Mouse (Mus musculus) heart, embryonic 10.5 days (tissue): ENCODE results near the gene Itga8. TPM values are rescaled to one million over a fixed set of nuclear protein-coding genes. Genes with fewer than 3 reads are reported as not detected.
A peak's percentile ranks its signal among the peaks of the same experiment; 100 is the strongest.

Experiments
- DNase-seq: peaks from one replicate; pipeline ENCODE4 v3.0.0-alpha.2; 2017; ENCODE audit warnings: low spot score
- H3K27ac ChIP-seq: fragments of 300-500 bp; sonication (generic); 2 replicates; pipeline ENCODE4 v1.5.1; 2016; ENCODE audit warnings: mild to moderate bottlenecking
- H3K27me3 ChIP-seq: fragments of 300-500 bp; sonication (generic); 2 replicates; pipeline ENCODE4 v1.6.1; 2016; ENCODE audit warnings: mild to moderate bottlenecking; ENCODE audit not compliant: poor library complexity, insufficient read depth, severe bottlenecking
- H3K36me3 ChIP-seq: fragments of 300-500 bp; sonication (generic); 2 replicates; pipeline ENCODE4 v1.6.1; 2016; ENCODE audit warnings: mild to moderate bottlenecking, moderate library complexity
- H3K4me1 ChIP-seq: fragments of 300-500 bp; sonication (generic); 2 replicates; pipeline ENCODE4 v1.6.1; 2016; ENCODE audit warnings: mild to moderate bottlenecking
- H3K4me3 ChIP-seq: fragments of 300-500 bp; sonication (generic); 2 replicates; pipeline ENCODE4 v1.5.1; 2016; ENCODE audit warnings: mild to moderate bottlenecking, moderate library complexity
- H3K9me3 ChIP-seq: fragments of 300-500 bp; sonication (generic); 2 replicates; pipeline ENCODE4 v1.6.1; 2016; ENCODE audit warnings: mild to moderate bottlenecking, moderate library complexity
- WGBS: fragments of 180-500 bp; shearing (Covaris S2); methylation state at CpG from one replicate; pipeline ENCODE4 v1.1.7; 2016; 5-methylcytosine and 5-hydroxymethylcytosine counted together
- polyA plus RNA-seq: library from polyadenylated mRNA; unstranded; fragments of >200 nt; fragmentation: Nextera tagmentation; extraction: Ambion mirVana; gene quantifications from 2 replicates; pipeline ENCODE4 v1.2.1, GENCODE M21; 2016

The Itga8 gene
- polyA plus RNA-seq, 1 experiment from 2014 or later = 9.3 TPM

GRCm38 (mm10) chr2:12170221-12170620 is 131.5 kb downstream of the Itga8 start:
- H3K4me1 ChIP-seq = no peaks in the 10 kb centered on the region; the same call in 1 of the 2 replicates
- H3K4me3 ChIP-seq = no peak overlapping the region
- no peak overlapping the region for H3K27ac ChIP-seq
- no peak for DNase-seq
- no peaks in the 10 kb centered on the region for H3K27me3 ChIP-seq
- H3K9me3 ChIP-seq = no peaks in the 10 kb centered on the region
- H3K36me3 ChIP-seq = no peaks in the 10 kb centered on the region

GRCm38 (mm10) chr2:12160486-12160885 is 141.2 kb downstream of the Itga8 start:
- Histone ChIP-seq H3K9me3 (no peaks in the 10 kb centered on the region), H3K27me3 (no peaks in the 10 kb centered on the region), H3K36me3 (no peaks in the 10 kb centered on the region), H3K4me3 (no peak overlapping the region), H3K27ac (no peak overlapping the region), H3K4me1 (no peaks in the 10 kb centered on the region)
- DNase-seq = no peak
- WGBS = 85% methylated on average over 3 of the region's 3 CpGs

GRCm38 (mm10) chr2:12157001-12157400 is 144.7 kb downstream of the Itga8 start:
- H3K4me1 ChIP-seq = no peaks in the 10 kb centered on the region
- no peak overlapping the region for H3K4me3 ChIP-seq
- H3K27ac ChIP-seq = no peak overlapping the region
- WGBS = 53% methylated on average over 1 of the region's 1 CpGs
- H3K27me3 ChIP-seq = no peaks in the 10 kb centered on the region
- no peaks in the 10 kb centered on the region for H3K36me3 ChIP-seq
- no peak for DNase-seq
- no peaks in the 10 kb centered on the region for H3K9me3 ChIP-seq

GRCm38 (mm10) chr2:12156401-12156800 is 145.3 kb downstream of the Itga8 start:
- DNase-seq = no peak
- H3K4me1 ChIP-seq = no peaks in the 10 kb centered on the region
- WGBS = 62% methylated on average over 3 of the region's 3 CpGs

GRCm38 (mm10) chr2:12154676-12155075 is 147.0 kb downstream of the Itga8 start:
- Histone ChIP-seq H3K4me3 (no peak overlapping the region), H3K9me3 (no peaks in the 10 kb centered on the region), H3K27ac (no peak overlapping the region), H3K27me3 (no peaks in the 10 kb centered on the region), H3K36me3 (no peaks in the 10 kb centered on the region), H3K4me1 (no peaks in the 10 kb centered on the region)
- 74% methylated on average over 6 of the region's 6 CpGs for WGBS
- DNase-seq = peak; percentile 58

More at GRCm38 (mm10) chr2:12156401-12156800, 145.3 kb downstream of the Itga8 start:
- H3K4me3 ChIP-seq = no peak overlapping the region
- H3K36me3 ChIP-seq = no peaks in the 10 kb centered on the region
- H3K27me3 ChIP-seq = no peaks in the 10 kb centered on the region
- H3K27ac ChIP-seq = no peak overlapping the region
- no peaks in the 10 kb centered on the region for H3K9me3 ChIP-seq

- DNase-seq = peak; percentile 31
- Histone ChIP-seq H3K27ac (no peak overlapping the region), H3K4me3 (no peak overlapping the region), H3K9me3 (no peaks in the 10 kb centered on the region), H3K4me1 (no peaks in the 10 kb centered on the region), H3K27me3 (no peaks in the 10 kb centered on the region), H3K36me3 (no peaks in the 10 kb centered on the region)
- 82% methylated on average over 1 of the region's 1 CpGs for WGBS
These were observed 148.2 kb downstream of the Itga8 start for GRCm38 (mm10) chr2:12153551-12153950.

GRCm38 (mm10) chr2:12147902-12148301 is 153.8 kb downstream of the Itga8 start:
- no peaks in the 10 kb centered on the region for H3K9me3 ChIP-seq
- H3K27me3 ChIP-seq = no peaks in the 10 kb centered on the region
- whole genome bisulfite sequencing = 72% methylated on average over 2 of the region's 2 CpGs
- no peak for DNase-seq
- H3K36me3 ChIP-seq = no peaks in the 10 kb centered on the region
- no peak overlapping the region for H3K4me3 ChIP-seq
- H3K27ac ChIP-seq = no peak overlapping the region
- H3K4me1 ChIP-seq = no peaks in the 10 kb centered on the region

- Histone ChIP-seq H3K4me1 (no peaks in the 10 kb centered on the region), H3K27ac (no peak overlapping the region), H3K36me3 (no peaks in the 10 kb centered on the region), H3K9me3 (no peaks in the 10 kb centered on the region), H3K27me3 (no peaks in the 10 kb centered on the region), H3K4me3 (no peak overlapping the region)
- DNase-seq = no peak
- WGBS = 62% methylated on average over 2 of the region's 2 CpGs
These were observed 155.1 kb downstream of the Itga8 start for GRCm38 (mm10) chr2:12146612-12147011.

- Histone ChIP-seq H3K27me3 (no peaks in the 10 kb centered on the region), H3K36me3 (no peaks in the 10 kb centered on the region), H3K4me1 (no peaks in the 10 kb centered on the region), H3K9me3 (no peaks in the 10 kb centered on the region), H3K4me3 (no peak overlapping the region), H3K27ac (no peak overlapping the region)
- DNase-seq = no peak
- WGBS = 74% methylated on average over 5 of the region's 5 CpGs
These were observed 162.9 kb downstream of the Itga8 start for GRCm38 (mm10) chr2:12138765-12139368.

- Histone ChIP-seq H3K4me3 (no peak overlapping the region), H3K27me3 (no peaks in the 10 kb centered on the region), H3K4me1 (no peaks in the 10 kb centered on the region), H3K36me3 (no peaks in the 10 kb centered on the region), H3K9me3 (no peaks in the 10 kb centered on the region), H3K27ac (no peak overlapping the region)
- no peak for DNase-seq
These were observed 175.1 kb downstream of the Itga8 start for GRCm38 (mm10) chr2:12126580-12126979.

- no peaks in the 10 kb centered on the region for H3K36me3 ChIP-seq
- 84% methylated on average over 2 of the region's 2 CpGs for WGBS
- H3K4me1 ChIP-seq = no peaks in the 10 kb centered on the region
- H3K4me3 ChIP-seq = no peak overlapping the region
- no peaks in the 10 kb centered on the region for H3K27me3 ChIP-seq
- H3K27ac ChIP-seq = no peak overlapping the region
- DNase-seq = no peak
- H3K9me3 ChIP-seq = no peaks in the 10 kb centered on the region
These were observed 186.2 kb downstream of the Itga8 start for GRCm38 (mm10) chr2:12115479-12115878.

- Histone ChIP-seq H3K27me3 (no peaks in the 10 kb centered on the region), H3K4me3 (no peak overlapping the region), H3K36me3 (no peaks in the 10 kb centered on the region), H3K27ac (no peak overlapping the region), H3K4me1 (no peaks in the 10 kb centered on the region), H3K9me3 (no peaks in the 10 kb centered on the region)
- WGBS = 84% methylated on average over 3 of the region's 3 CpGs
- no peak for DNase-seq
These were observed 192.4 kb downstream of the Itga8 start for GRCm38 (mm10) chr2:12109306-12109705.

GRCm38 (mm10) chr2:12108306-12108705 is 193.4 kb downstream of the Itga8 start:
- no peak for DNase-seq
- no peaks in the 10 kb centered on the region for H3K4me1 ChIP-seq
- no peak overlapping the region for H3K4me3 ChIP-seq
- H3K27me3 ChIP-seq = no peaks in the 10 kb centered on the region
- WGBS = 88% methylated on average over 2 of the region's 2 CpGs
- no peak overlapping the region for H3K27ac ChIP-seq
- H3K36me3 ChIP-seq = no peaks in the 10 kb centered on the region
- H3K9me3 ChIP-seq = no peaks in the 10 kb centered on the region

- H3K9me3 ChIP-seq = no peaks in the 10 kb centered on the region
- DNase-seq = no peak
- no peaks in the 10 kb centered on the region for H3K36me3 ChIP-seq
- no peak overlapping the region for H3K27ac ChIP-seq
- 67% methylated on average over 2 of the region's 2 CpGs for WGBS
- H3K4me3 ChIP-seq = no peak overlapping the region
- no peaks in the 10 kb centered on the region for H3K4me1 ChIP-seq
- no peaks in the 10 kb centered on the region for H3K27me3 ChIP-seq
These were observed 194.5 kb downstream of the Itga8 start for GRCm38 (mm10) chr2:12107265-12107664.
